Mouse (Mus musculus) E14TG2a.4 (cell line): ENCODE measurements at regions not wholly inside any gene's neighbourhood (a gene's known extent, or its start where the extent isn't known, plus 50 kb on each side); places are given as distances from the start of the nearest gene placed in this dataset.

Experiments used
- CTCF ChIP-seq: conservative IDR thresholded peaks from 2 replicates; pipeline ENCODE4 v1.5.1; 2014; ENCODE audit warnings: low read length
- NANOG ChIP-seq: IDR thresholded peaks from 2 replicates; pipeline ENCODE4 v1.6.1; 2014; ENCODE audit warnings: borderline replicate concordance, low read length, mixed read lengths

DNA sequence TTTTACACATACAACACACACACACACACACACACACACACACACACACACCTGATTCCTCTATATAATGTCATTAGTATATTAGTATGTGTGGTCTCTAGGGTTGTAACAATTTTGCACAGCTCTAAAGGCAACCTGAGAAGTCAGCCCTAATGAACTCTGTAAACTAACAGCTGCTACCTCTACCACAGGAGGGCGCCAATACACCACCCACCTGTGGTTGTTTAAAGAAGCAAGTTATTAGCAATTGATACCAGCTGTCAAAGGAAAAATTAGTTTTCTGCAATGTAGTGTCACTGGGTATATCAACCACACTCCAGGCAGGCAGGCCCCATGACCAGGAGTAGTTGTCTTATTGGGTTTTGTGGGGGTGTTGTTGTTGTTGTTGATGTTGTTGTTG lies 98.8 kb upstream of the A26c2 start:
- TF ChIP-seq CTCF, result peak; percentile 60
- no peak for TF ChIP-seq NANOG
